Mouse (Mus musculus) megakaryocyte progenitor cell, adult 5-6 weeks (primary cell): ENCODE measurements around the gene Ampd3. TPM values are rescaled to one million over a fixed set of nuclear protein-coding genes. Genes with fewer than 3 reads are reported as not detected.
A peak's percentile ranks its signal among the peaks of the same experiment; 100 is the strongest.

Experiments
- ATAC-seq: replicated peaks from 2 replicates; pipeline ENCODE4 v1.8.0; 2016; ENCODE audit warnings: mild to moderate bottlenecking, moderate TSS enrichment, inconsistent platforms; ENCODE audit not compliant: poor library complexity
- total RNA-seq, 2 experiments: library from RNA; stranded (forward) in 1 of 2; stranded (reverse) in 1 of 2; fragments of 157-497, 149-512 nt in 1 of 2; fragments of 200-1000 nt in 1 of 2; gene quantifications; 2 replicates each; pipeline versions ENCODE4 v1.2.3 to v1.2.4; 2015 to 2017

Ampd3 gene
- total RNA-seq, 2 experiments from 2014 or later = 3.8 to 9.1 TPM

- peak; percentile 30 for ATAC-seq
Observed at GRCm38 (mm10) chr7:110768451-110769064, 552 bp downstream of the Ampd3 start.

- ATAC-seq = peak; percentile 35
Observed at GRCm38 (mm10) chr7:110769094-110769493, 1.1 kb downstream of the Ampd3 start.

DNA sequence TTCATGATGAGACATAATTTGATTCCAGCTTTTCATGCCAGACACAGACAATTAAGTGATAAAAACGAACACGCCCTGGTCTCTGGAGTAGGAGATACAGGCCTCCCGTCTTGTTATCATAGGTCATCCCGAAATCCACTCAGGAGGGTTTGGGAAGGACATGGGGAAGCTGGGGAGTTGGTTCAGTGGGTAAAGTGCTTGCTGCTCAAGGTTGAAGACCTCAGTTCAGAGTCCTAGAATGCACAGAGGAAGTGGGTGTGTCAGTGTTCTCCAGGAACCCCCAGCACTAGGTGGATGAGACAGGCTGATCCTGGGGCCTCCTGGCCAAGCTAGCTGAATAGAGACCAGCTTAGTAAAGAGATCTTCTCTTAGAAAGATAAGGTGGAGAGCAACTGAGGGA, 2.9 kb downstream of the Ampd3 start:
- ATAC-seq = no peak

DNA sequence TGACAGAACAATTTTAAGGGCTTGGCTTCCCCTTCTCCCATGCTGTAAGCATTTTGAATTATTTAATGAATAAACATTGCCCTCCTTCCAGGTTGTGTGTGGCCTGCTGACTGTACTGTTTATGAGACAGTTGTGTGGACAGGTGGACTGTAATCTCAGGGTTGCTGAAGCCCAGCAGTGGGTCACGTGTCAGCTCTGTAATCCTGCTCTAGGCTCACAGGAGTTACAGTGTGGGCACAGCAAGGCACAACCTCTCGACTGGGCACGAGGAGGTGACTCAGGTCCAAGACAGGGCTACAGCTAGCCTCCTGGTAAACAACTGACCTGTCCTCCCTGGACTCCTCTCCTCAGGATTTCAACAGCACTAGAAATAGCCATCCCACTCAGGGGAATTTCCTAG, 4.3 kb downstream of the Ampd3 start:
- ATAC-seq = no peak

DNA sequence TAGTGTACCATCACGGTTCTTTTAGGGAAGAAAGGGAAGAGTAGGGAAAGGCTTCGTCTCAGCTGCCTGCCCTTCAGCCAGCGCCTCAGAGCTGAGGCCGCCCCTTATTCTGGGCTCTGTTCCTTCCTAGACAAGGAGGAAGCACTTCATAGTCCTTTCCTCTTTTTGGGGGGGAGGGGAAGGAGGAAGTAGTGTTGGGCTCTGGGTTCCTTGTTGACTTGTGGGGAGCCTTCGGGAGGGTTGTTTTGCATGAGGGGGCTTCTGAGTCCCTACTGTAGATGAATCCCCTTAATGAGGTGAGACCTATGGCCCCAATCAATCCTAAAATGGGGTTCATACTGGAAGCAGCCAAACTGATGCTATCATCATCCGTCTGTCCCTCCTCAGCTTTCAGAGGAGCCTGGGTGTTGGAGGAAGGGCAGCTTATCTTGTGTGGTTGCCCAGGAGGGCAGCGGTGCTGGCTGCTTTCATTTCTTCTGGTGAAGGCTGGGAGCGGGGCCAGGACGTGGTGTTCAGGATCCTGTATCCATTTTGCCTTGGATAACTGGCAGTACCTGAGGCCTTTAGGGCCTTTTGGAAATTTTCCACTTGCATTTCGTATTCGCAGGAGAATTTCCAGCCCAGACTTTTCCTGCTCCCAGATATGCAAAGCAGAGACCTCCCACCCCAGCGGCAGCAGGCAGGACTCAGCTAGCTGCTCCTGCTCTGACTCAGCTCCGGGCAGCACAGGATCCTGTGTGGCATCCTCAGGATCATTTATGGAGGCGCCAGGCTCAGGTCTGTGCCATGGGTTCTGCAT, 5.4 kb downstream of the Ampd3 start:
- peak; percentile 33 for ATAC-seq

DNA sequence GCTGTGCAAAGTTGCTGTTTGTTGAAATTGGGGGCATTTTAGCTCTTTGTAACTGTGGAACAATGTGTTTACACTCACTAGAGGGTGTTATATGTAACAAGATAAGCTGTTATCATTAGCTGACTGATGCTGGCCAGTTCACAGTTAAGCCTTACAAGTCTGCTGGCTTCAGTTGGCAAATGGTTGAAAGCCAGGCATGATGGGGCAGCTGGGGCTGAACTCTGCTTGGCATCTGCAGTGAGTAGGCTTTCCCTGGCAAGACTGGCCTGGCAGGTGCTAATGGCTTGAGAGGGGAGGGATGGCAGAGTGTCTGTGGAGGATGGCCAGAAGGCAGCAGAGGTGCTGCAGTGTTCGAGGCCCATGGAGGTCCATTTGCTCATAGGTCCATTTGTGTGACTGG, 6.1 kb downstream of the Ampd3 start:
- ATAC-seq = peak; percentile 32

- ATAC-seq = peak; percentile 68
Observed at GRCm38 (mm10) chr7:110774674-110775073, 6.7 kb downstream of the Ampd3 start.

GRCm38 (mm10) chr7:110777146-110778001, 9.4 kb downstream of the Ampd3 start:
- ATAC-seq = no peak

GRCm38 (mm10) chr7:110778933-110779332, 10.9 kb downstream of the Ampd3 start:
- ATAC-seq = no peak

DNA sequence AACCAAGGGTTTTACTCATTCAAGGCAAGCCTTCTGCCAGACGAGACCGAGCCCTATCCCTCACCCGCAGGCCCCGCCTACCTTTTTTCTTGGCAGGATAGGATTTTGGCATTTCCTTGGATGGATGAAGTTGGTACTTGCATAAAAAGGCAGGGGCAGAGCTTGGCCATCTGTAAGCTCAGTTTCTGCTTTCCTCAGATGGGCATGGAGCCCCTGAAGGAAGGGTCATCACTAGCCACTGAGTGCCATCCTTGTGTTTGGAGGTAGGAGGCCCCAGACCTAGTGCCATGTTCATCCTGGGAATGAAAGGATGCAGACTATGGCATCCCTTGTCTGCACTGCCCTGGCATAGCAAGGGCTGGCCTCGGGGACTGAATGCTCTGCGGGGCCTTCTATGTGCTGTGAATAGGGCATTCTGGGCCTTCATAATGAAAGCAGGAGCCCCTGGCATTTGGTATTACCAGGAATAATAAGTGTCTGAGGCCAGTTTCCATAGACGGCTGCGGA, 11.7 kb downstream of the Ampd3 start:
- no peak for ATAC-seq

DNA sequence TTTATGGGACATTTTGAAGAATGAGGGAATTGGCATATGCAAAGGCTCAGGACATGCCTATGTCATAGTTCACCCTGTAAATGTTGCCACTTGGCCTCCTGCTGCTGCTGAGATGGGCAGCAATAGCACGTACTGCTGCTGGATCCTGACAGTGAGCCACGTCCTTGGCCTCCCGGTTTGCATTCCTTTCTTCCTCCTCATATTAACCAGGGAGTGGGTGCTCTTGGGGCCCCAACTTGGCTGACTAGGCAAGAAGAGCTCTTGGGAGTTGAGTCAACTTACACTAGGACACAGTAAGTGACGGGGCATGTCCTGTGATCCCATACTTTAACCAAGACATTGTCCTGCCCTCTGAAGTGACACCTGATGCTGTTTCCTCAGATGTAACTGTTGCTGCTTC, 12.5 kb downstream of the Ampd3 start:
- ATAC-seq = no peak

- ATAC-seq = peak; percentile 45
Observed at GRCm38 (mm10) chr7:110781231-110781711, 13.3 kb downstream of the Ampd3 start.

GRCm38 (mm10) chr7:110782135-110782534, 14.1 kb downstream of the Ampd3 start:
- peak; percentile 52 for ATAC-seq

DNA sequence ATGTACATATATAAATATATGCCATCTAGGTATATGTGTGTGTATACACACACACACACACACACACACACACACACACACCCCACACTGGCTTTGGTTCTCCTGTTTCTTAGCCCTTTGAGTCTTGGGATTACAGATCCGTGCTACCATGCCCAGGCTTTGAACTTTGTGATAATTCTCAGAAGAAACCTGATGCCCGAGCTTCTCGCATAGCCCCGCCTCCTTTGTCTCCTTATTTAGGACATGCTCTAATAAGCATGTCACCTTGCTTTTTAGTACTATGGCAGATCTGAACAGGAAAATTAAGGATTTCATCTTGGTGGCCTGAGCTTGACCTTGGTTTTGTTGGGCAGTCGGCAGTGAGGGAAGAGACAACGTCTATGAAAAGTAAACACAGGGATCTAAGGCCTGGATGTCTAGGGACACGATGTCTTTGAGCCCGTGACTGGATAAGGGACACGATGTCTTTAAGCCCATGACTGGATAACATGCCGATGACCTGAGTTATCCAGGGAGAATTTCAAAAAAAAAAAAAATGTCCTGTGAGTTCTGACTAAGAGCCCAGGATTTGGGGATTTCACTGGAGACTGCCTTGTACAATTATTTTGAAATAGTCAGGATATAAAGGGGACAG, 15.0 kb downstream of the Ampd3 start:
- ATAC-seq = no peak

GRCm38 (mm10) chr7:110784965-110785364, 17.0 kb downstream of the Ampd3 start:
- ATAC-seq = no peak

- ATAC-seq = no peak
Observed at GRCm38 (mm10) chr7:110785741-110786146, 17.7 kb downstream of the Ampd3 start.

- ATAC-seq = no peak
Observed at GRCm38 (mm10) chr7:110787310-110787709, 19.3 kb downstream of the Ampd3 start.

DNA sequence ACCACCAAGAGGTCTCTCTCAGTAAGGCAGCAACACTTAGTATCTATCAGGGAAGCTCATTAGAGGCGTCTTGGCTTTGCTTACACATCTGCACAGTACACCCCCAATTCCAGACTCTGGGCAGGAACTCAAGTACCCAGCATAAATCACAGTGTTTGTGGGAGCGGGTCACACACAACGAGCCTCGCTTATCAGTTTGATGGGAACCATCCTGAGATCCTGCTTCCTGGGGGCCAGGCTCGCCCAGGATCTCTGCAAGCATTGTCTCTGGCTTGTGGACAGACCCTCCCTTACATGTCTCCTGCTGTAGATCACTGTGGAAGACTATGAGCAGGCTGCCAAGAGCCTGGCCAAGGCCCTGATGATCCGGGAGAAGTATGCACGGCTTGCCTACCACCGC, 22.9 kb downstream of the Ampd3 start:
- no peak for ATAC-seq

- no peak for ATAC-seq
Observed at GRCm38 (mm10) chr7:110792201-110792600, 24.2 kb downstream of the Ampd3 start.

GRCm38 (mm10) chr7:110792834-110793233, 24.8 kb downstream of the Ampd3 start:
- no peak for ATAC-seq

DNA sequence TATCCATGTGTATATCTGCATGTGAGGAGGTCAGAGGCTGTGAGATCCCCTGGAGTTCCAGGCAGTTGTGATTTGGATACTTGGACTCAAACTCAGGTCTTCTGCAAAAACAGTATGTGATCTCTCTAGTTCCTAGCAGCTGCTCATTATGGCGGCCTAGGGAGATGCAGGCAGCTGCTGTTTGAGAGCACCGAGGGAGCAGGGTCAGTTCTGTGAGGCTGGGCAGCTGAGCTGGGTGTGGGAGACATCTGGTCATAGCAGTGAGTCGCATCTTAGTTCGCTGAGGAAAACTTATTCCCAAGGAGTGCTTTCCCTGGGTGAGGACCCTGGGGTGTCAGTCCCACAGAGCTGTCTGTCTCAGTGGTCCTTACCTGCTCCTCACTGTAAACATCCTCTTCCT, 26.7 kb downstream of the Ampd3 start:
- ATAC-seq = no peak
